Mouse (Mus musculus) retina, postnatal 1 day (tissue): Measurements from ENCODE around the gene Tcea2.

Source experiments
- DNase-seq: peaks from one replicate; pipeline ENCODE4 v3.0.0-alpha.2; 2012

Gene Tcea2

GRCm38 (mm10) chr2:181679951-181680715 is at the start of gene Tcea2:
Gene Tcea2, plus strand, starts transcription at chr2:181680310.
- peak; percentile 85 for DNase-seq

- DNase-seq: no peak
These were observed 47.5 kb upstream of the Tcea2 start for GRCm38 (mm10) chr2:181632624-181633023.

- no peak for DNase-seq
These were observed 44.2 kb upstream of the Tcea2 start for GRCm38 (mm10) chr2:181635865-181636264.

DNA sequence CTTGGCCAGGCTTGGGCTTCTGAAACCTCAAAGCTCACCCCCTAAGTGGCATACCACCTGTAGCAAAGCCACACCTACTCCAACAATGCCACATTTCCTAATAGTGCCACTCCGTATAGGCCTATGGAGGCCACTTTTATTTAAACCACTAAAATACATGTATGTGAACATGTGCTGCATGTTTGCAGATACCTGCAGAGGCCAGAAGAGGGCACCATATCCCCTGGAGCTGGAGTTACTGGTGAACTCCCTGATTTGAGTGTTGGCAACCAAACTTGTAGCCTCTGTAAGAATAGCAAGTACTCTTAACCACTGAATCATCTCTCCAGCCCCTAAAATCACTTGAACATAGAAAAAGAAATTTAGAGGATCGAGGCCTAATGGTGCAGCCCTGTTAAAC is 35.7 kb upstream of the Tcea2 start:
- DNase-seq: peak; percentile 61

DNA sequence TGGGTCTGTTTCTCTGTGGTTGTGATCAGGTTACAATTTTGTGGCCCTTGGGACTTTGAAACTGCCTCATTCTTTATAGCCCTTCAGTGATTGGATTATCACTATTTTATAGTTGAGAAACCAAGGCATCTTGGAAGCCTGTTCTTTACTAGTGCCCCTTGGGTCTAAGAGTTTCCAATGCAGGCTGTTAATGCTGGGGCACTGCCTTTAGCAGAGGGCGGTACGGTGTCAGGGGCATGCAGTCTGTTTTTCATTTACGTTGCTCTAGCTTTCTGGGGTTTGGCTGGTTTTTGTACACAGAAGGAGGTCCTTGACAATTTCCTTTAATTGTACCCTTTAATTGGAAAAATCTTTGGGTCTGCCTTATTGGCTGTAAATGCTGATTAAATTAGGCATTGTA is 34.4 kb upstream of the Tcea2 start:
- DNase-seq: no peak

- no peak for DNase-seq
These were observed 33.3 kb upstream of the Tcea2 start for GRCm38 (mm10) chr2:181646626-181647472.

GRCm38 (mm10) chr2:181648926-181649325 is 31.2 kb upstream of the Tcea2 start:
- no peak for DNase-seq

GRCm38 (mm10) chr2:181653065-181653464 is 27.0 kb upstream of the Tcea2 start:
- DNase-seq: no peak

GRCm38 (mm10) chr2:181653523-181653922 is 26.6 kb upstream of the Tcea2 start:
- DNase-seq: no peak

DNA sequence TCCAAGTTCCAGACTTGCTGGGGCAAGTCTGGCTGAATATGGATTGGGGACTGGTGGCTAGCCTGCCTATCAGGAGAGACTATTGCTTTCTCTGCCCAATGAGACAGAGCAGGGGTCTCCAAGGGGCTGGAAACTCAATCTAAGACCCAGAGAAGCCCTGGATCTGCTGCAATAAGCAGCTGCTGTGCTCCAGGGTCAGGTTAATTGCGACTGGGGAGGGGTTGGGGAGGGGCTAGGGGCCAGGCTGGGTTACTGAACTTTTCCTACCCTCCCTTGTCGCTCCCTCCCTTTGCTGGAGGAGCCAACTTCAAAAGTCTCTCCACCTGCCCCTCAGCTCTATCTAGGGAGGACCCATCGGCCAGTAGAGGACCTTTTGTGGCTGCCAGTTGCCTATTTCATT is 23.4 kb upstream of the Tcea2 start, which contains the start of gene Gm29797:
Gm29797 (plus strand) TSS at position 301 of the 400 bp plus-strand sequence.
- DNase-seq: no peak

DNA sequence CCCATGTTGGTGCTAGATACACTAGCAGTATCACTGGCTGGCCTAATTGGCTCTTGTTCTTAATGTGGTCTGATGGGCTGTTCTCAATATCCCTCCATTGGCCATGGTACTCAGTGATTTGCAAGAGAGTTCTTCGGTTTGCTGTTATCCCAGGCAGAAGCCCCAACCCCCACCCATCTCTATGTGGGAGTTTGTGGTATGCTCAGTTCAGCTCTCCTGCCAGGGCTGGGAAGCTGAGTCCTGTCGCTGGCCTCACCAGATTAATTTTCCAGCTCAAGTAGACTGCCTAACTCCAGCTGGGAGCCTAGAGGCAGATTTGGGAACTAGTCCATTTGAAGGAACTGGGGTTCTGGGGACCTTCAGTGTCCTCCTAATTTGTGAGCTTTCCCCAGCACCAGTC is 22.7 kb upstream of the Tcea2 start:
- no peak for DNase-seq

GRCm38 (mm10) chr2:181658528-181658927 is 21.6 kb upstream of the Tcea2 start:
- no peak for DNase-seq

GRCm38 (mm10) chr2:181658930-181659555 is 21.1 kb upstream of the Tcea2 start:
- peak; percentile 55 for DNase-seq

DNA sequence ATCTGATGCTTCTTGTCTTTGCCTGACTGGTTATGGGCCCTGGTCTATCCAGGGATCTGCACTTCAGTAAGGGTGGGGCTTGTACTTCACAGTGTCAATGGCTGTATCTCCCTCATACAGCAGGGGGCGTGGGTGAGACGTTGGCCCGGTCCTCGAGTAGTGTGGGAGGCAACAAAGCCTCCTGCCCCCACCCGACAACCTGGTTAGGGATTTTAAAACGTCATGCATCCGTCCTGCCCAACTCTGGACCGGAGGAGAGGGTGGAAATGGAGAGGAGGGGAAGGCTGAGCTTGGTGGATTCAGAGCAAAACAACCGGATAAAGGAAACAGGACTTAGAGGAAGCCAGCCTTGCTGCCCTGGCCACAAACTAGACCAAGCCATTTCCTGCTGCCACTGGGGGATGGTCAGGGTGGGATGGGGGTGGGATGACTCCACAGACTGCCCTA is 20.5 kb upstream of the Tcea2 start:
- DNase-seq: peak; percentile 78

DNA sequence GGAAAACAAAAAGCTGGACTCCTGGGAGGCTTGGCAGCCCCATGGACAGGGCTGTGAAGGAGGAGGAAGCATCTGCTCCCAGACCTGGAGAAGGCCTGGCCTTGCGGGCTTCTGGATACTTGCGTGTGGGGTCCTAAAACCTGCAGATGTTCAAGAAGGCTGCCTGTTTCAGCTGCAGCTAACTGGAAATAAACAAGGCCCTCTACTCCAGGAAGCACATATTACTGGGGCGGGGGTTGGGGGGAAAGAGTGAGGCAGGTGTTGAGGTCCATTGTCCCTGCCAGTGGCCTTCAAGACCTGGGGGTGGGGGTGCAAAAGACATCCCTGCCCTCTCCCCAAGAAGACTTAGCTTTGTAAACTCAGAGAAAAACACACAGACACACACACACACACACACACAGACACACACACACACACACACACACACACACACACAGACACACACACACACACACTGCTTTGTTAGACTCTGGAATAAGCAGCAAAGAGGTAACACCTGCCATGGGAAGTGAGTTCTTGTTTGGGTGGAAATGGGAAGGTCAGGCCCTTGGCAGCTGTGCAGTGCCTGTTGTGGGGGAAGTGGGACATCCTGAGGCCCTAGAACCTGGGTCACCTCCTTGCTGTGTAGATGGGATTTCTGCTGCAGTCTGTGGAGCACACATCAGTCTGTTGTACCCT is 17.4 kb upstream of the Tcea2 start:
- no peak for DNase-seq

GRCm38 (mm10) chr2:181663298-181663630 is 16.8 kb upstream of the Tcea2 start:
- no peak for DNase-seq

- DNase-seq: no peak
These were observed 9.7 kb upstream of the Tcea2 start for GRCm38 (mm10) chr2:181670285-181670912.

DNA sequence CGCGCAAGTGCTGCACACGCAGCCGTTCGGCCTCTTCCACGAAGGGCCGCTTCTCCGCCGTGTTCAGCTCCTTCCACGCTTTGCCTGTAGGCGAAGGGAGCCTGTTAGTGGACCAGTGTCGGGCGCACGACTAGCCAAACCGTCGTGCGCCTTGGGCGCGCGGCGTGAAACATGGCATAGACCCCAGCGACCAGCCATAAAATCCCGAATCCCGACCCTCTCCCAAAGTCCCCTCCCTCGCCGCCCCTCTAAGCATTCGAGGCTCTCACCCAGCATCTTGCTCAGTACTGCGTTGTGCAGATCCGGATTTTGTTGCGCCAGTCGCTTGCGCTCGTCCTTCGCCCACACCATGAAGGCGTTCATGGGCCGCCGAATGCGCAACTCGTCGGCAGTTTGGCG is 9.2 kb upstream of the Tcea2 start:
- DNase-seq: no peak

- DNase-seq: peak; percentile 46
These were observed 8.8 kb upstream of the Tcea2 start, which contains the start of gene Sox18 for GRCm38 (mm10) chr2:181671326-181671725. Gene Sox18, minus strand, starts transcription at chr2:181671640.

- DNase-seq: no peak
These were observed 8.1 kb upstream of the Tcea2 start for GRCm38 (mm10) chr2:181671984-181672383.

DNA sequence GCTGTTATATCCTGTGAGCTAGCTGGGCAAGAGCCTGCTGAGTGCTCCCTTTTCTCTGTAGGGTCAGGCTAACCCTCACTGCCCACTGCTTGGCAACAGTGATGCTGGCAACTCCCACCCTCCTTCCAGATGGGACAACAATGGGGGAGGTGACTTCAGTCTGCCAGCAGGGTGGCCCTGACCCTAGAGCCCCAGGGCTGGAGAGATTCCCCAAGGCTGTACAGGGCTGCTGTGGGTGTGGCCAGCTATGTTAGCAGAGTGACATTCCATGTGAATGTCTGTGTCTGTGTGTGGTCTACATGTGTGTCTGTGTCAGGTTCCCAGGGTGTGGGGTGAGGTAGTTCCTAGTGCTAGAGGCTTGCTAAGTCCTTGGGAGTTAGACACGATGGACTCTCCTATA is 6.6 kb upstream of the Tcea2 start:
- peak; percentile 67 for DNase-seq

- no peak for DNase-seq
These were observed 5.2 kb upstream of the Tcea2 start for GRCm38 (mm10) chr2:181674934-181675333.
